Mouse (Mus musculus) ES-E14 (cell line): ENCODE results near the gene Mzf1. TPM values are rescaled to one million over a fixed set of nuclear protein-coding genes. Genes with fewer than 3 reads are reported as not detected.

Source experiments
- DNase-seq: peaks from one replicate; pipeline ENCODE4 v3.0.0-alpha.2; 2013; ENCODE audit warnings: low read depth, low spot score
- H3K27ac ChIP-seq: 2 replicates; pipeline ENCODE4 v1.5.1; 2012; ENCODE audit warnings: low read depth, mild to moderate bottlenecking, low read length, moderate library complexity, mixed read lengths; ENCODE audit not compliant: poor library complexity, insufficient read depth, severe bottlenecking
- H3K36me3 ChIP-seq: 2 replicates; pipeline ENCODE4 v1.6.1; 2012; ENCODE audit warnings: mild to moderate bottlenecking, low read length, moderate library complexity, mixed read lengths; ENCODE audit not compliant: control insufficient read depth, poor library complexity, insufficient read depth, severe bottlenecking
- H3K4me1 ChIP-seq, 2 experiments: fragments of 150-350 bp in 1 of 2; sonication (generic) in 1 of 2; 2 replicates each; pipeline ENCODE4 v1.6.1; 2012; ENCODE audit warnings: low read length in 2 of 2, mild to moderate bottlenecking in 1 of 2, mixed read lengths in 1 of 2; ENCODE audit not compliant: control insufficient read depth in 2 of 2, insufficient read depth in 2 of 2, poor library complexity in 1 of 2
- H3K4me3 ChIP-seq, 2 experiments: fragments of 150-350 bp in 1 of 2; sonication (generic) in 1 of 2; 2 replicates each; pipeline ENCODE4 v1.5.1; 2012; ENCODE audit warnings: low read length in 2 of 2, low read depth in 1 of 2, mild to moderate bottlenecking in 1 of 2, mixed read lengths in 1 of 2; ENCODE audit not compliant: insufficient read depth in 1 of 2, poor library complexity in 1 of 2, severe bottlenecking in 1 of 2
- H3K9ac ChIP-seq: 2 replicates; pipeline ENCODE4 v1.6.1; 2012; ENCODE audit warnings: low read depth, mild to moderate bottlenecking, low read length, mixed read lengths; ENCODE audit not compliant: poor library complexity, insufficient read depth, severe bottlenecking
- H3K9me3 ChIP-seq: fragments of 150-350 bp; sonication (generic); 2 replicates; pipeline ENCODE4 v1.6.1; 2012; ENCODE audit warnings: low read depth, mild to moderate bottlenecking, low read length; ENCODE audit not compliant: control insufficient read depth, insufficient read depth
- CHD2 ChIP-seq: IDR thresholded peaks from 2 replicates; pipeline ENCODE4 v1.6.1; 2014; ENCODE audit warnings: mild to moderate bottlenecking, low read depth, low read length, inconsistent platforms
- HCFC1 ChIP-seq: IDR thresholded peaks from 2 replicates; pipeline ENCODE4 v1.6.1; 2012; ENCODE audit warnings: low read length, inconsistent platforms, borderline replicate concordance; ENCODE audit not compliant: insufficient read depth
- MAFK ChIP-seq: IDR thresholded peaks from 2 replicates; pipeline ENCODE4 v1.6.1; 2014; ENCODE audit warnings: mild to moderate bottlenecking, low read depth, low read length, inconsistent platforms; ENCODE audit not compliant: insufficient read depth
- ZC3H11A ChIP-seq: IDR thresholded peaks from 2 replicates; pipeline ENCODE4 v1.6.1; 2012; ENCODE audit warnings: low read depth, mild to moderate bottlenecking, inconsistent platforms, low read length, borderline replicate concordance
- ZNF384 ChIP-seq: IDR thresholded peaks from 2 replicates; pipeline ENCODE4 v1.6.1; 2012; ENCODE audit warnings: low read depth, low read length, inconsistent platforms
- in situ Hi-C, 2 experiments: fragments of 600-800 bp; cut with MboI; formaldehyde crosslinking; loops; one replicate each; pipeline ENCODE4 v1.15.1; 2025; ENCODE audit warnings: low sequenced_read_pairs in 2 of 2, inconsistent platforms in 1 of 2; ENCODE audit not compliant: unreplicated experiment in 2 of 2
- total RNA-seq: library from RNA; depleted of rRNA; stranded (reverse); fragments of 300-350 nt; gene quantifications from 2 replicates; pipeline ENCODE4 v1.2.3, GENCODE M21; 2012

Mzf1 gene
- total RNA-seq, 1 experiment = 3.2 TPM

- TF ChIP-seq HCFC1 (peak; percentile 69; the same call in 1 of the 2 replicates), ZC3H11A (no peak)
- in situ Hi-C loops = no loop called here
- peak within 1 kb of the TSS; percentile 92 for H3K27ac ChIP-seq
- peak within 1 kb of the TSS; percentile 97 for H3K9ac ChIP-seq
- H3K36me3 ChIP-seq = peaks cover 13% of the 10 kb centered on the region
- H3K4me1 ChIP-seq = peaks cover 0 to 12% of the 10 kb centered on the region in 2 experiments; a peak in 2 of 4 replicates
- H3K4me3 ChIP-seq = peak within 1 kb of the TSS; percentile 85 to 92
- DNase-seq = peak; percentile 91
- H3K9me3 ChIP-seq = no peaks in the 10 kb centered on the region
Measured at GRCm38 (mm10) chr7:13037901-13038555, 16.5 kb downstream of the Mzf1 start, which contains the start of gene Ube2m. TSS of gene Ube2m (minus strand) at chr7:13038275.

DNA sequence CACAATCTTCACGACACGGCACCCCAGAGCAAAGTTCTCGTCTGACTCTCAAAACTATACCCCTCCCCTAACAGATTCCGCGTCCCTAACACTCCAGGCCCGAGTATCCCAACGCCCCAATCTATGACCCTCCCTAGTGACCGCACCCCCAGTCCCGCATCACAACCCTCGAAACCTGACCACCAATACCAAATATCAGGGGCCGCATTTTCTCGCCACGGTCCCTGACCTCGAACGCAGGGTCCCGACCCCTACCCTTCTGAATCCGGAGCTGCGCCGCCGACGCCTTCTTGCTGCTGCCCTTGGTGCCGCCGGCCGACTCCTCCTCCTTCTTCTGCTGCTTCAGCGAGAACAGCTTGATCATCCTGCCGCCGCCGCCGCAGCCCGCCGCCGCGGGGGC lies 17.2 kb downstream of the Mzf1 start:
- no peak for TF ChIP-seq ZC3H11A
- no peak for TF ChIP-seq HCFC1
- TF ChIP-seq CHD2 = no peak
- TF ChIP-seq MAFK = no peak
- TF ChIP-seq ZNF384 = no peak
- Histone ChIP-seq H3K4me3 (peak overlapping the region; percentile 85 to 92), H3K4me1 (peaks cover 0 to 12% of the 10 kb centered on the region in 2 experiments; a peak in 2 of 4 replicates), H3K9me3 (no peaks in the 10 kb centered on the region), H3K27ac (peak overlapping the region; percentile 92), H3K9ac (peak overlapping the region; percentile 97), H3K36me3 (peaks cover 17% of the 10 kb centered on the region)
- in situ Hi-C loops = no loop called here
- DNase-seq = no peak

GRCm38 (mm10) chr7:13036806-13037205 lies 17.8 kb downstream of the Mzf1 start:
- no peak for TF ChIP-seq MAFK
- no peak for DNase-seq
- in situ Hi-C loops = no loop called here

DNA sequence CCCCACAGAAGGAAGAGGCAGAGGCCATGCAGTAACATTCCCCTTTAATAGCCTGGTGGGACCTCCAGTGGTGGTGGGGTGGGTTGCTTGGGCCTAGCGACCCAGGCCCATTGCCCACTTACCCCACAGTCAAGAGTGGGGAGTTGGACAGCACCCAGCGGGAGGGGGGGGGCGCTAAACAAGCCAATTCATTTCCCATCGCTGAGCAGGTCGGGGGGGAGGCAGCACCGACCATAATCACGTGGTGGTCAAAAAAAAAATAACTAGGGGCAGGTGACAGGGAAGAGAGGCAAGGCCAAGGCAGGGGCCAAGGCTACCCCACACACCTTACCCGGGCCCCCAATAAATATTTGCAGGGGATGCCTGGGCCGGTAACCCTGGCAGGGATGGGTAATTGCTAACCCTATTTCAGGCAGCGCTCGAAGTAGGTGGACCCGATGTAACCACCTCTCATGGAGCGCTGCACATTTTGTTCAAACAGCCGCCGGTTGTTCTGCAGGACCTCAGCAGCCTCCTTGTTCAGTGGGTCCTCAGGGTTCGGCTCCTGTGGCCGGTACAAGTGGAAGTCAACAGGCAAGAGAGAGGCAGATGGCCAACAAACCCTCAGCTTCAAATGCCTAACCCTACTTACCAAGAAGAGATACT lies 19.2 kb downstream of the Mzf1 start:
- no peaks in the 10 kb centered on the region for H3K9me3 ChIP-seq
- peak overlapping the region; percentile 65; the same call in 1 of the 2 replicates for H3K9ac ChIP-seq
- peaks cover 0 to 10% of the 10 kb centered on the region in 2 experiments; a peak in 2 of 4 replicates for H3K4me1 ChIP-seq
- in situ Hi-C loops = no loop called here
- peaks cover 32% of the 10 kb centered on the region for H3K36me3 ChIP-seq
- peak overlapping the region; percentile 38 for H3K27ac ChIP-seq
- no peak for DNase-seq
- peak overlapping the region; percentile 6 to 33; a peak in 2 of 4 replicates for H3K4me3 ChIP-seq
- TF ChIP-seq ZNF384 = no peak
- TF ChIP-seq MAFK = no peak
- TF ChIP-seq CHD2 = no peak
- TF ChIP-seq ZC3H11A = no peak

More at GRCm38 (mm10) chr7:13036806-13037205, 17.8 kb downstream of the Mzf1 start:
- H3K4me1 ChIP-seq = peaks cover 0 to 12% of the 10 kb centered on the region in 2 experiments; a peak in 2 of 4 replicates
- no peaks in the 10 kb centered on the region for H3K9me3 ChIP-seq
- peaks cover 23% of the 10 kb centered on the region for H3K36me3 ChIP-seq
- peak overlapping the region; percentile 85 to 92 for H3K4me3 ChIP-seq
- H3K9ac ChIP-seq = peak overlapping the region; percentile 97
- H3K27ac ChIP-seq = no peak overlapping the region; the same call in 1 of the 2 replicates
